Mouse (Mus musculus) heart, embryonic 15.5 days (tissue): ENCODE measurements around the gene Atp2c2. TPM values are rescaled to one million over a fixed set of nuclear protein-coding genes. Genes with fewer than 3 reads are reported as not detected.

Source experiments
- ATAC-seq: fragments of 200-750 bp; cut with Nextera tagmentation; replicated peaks from 2 replicates; pipeline ENCODE4 v1.8.0; 2017; ENCODE audit warnings: low read depth, moderate TSS enrichment; ENCODE audit not compliant: insufficient number of reproducible peaks, insufficient read depth, low FRiP score
- H3K27ac ChIP-seq: fragments of 300-500 bp; sonication (generic); 2 replicates; pipeline ENCODE4 v1.5.1; 2015; ENCODE audit warnings: mild to moderate bottlenecking, inconsistent platforms
- H3K27me3 ChIP-seq: fragments of 300-500 bp; sonication (generic); 2 replicates; pipeline ENCODE4 v1.6.1; 2015; ENCODE audit warnings: inconsistent platforms
- H3K36me3 ChIP-seq: fragments of 300-500 bp; sonication (generic); 2 replicates; pipeline ENCODE4 v1.6.1; 2015; ENCODE audit warnings: mild to moderate bottlenecking, inconsistent platforms
- H3K4me1 ChIP-seq: fragments of 300-500 bp; sonication (generic); replicated peaks from 2 replicates; pipeline ENCODE4 v1.6.1; 2015; ENCODE audit warnings: inconsistent platforms
- H3K4me2 ChIP-seq: fragments of 300-500 bp; sonication (generic); 2 replicates; pipeline ENCODE4 v1.6.1; 2015; ENCODE audit warnings: inconsistent platforms, mild to moderate bottlenecking, moderate library complexity
- H3K4me3 ChIP-seq: fragments of 300-500 bp; sonication (generic); 2 replicates; pipeline ENCODE4 v1.5.1; 2015; ENCODE audit warnings: mild to moderate bottlenecking, inconsistent platforms
- H3K9ac ChIP-seq: fragments of 300-500 bp; sonication (generic); 2 replicates; pipeline ENCODE4 v1.6.1; 2015; ENCODE audit warnings: mild to moderate bottlenecking, inconsistent platforms
- H3K9me3 ChIP-seq: fragments of 300-500 bp; sonication (generic); replicated peaks from 2 replicates; pipeline ENCODE4 v1.6.1; 2016; ENCODE audit warnings: inconsistent platforms
- WGBS: fragments of 180-500 bp; shearing (Covaris S2); methylation state at CpG from one replicate; pipeline ENCODE4 v1.1.7; 2015; ENCODE audit warnings: mixed read lengths; 5-methylcytosine and 5-hydroxymethylcytosine counted together
- polyA plus RNA-seq: library from polyadenylated mRNA; unstranded; fragments of >200 nt; fragmentation: Nextera tagmentation; extraction: Ambion mirVana; gene quantifications from 2 replicates; pipeline ENCODE4 v1.2.1, GENCODE M21; 2015

The Atp2c2 gene
- polyA plus RNA-seq, 1 experiment from 2014 or later: 0.13 TPM

GRCm38 (mm10) chr8:119724596-119724995, 24.8 kb downstream of the Atp2c2 start:
- no peaks in the 10 kb centered on the region for H3K9me3 ChIP-seq
- no peak overlapping the region for H3K4me2 ChIP-seq
- H3K4me3 ChIP-seq: no peak overlapping the region
- no peak overlapping the region for H3K9ac ChIP-seq
- 0 out of 2 replicates have a peak, but pooled peaks cover 3% of the 10 kb centered on the region for H3K27me3 ChIP-seq
- H3K27ac ChIP-seq: no peak overlapping the region
- H3K36me3 ChIP-seq: no peaks in the 10 kb centered on the region
- no peak for ATAC-seq
- peaks cover 14% of the 10 kb centered on the region for H3K4me1 ChIP-seq
- 69% methylated on average over 6 of the region's 6 CpGs for WGBS

GRCm38 (mm10) chr8:119727093-119727492, 27.3 kb downstream of the Atp2c2 start:
- Histone ChIP-seq H3K9ac (no peak overlapping the region), H3K36me3 (no peaks in the 10 kb centered on the region), H3K4me1 (peaks cover 14% of the 10 kb centered on the region), H3K27ac (no peak overlapping the region), H3K4me3 (no peak overlapping the region), H3K4me2 (no peak overlapping the region), H3K27me3 (no peaks in the 10 kb centered on the region), H3K9me3 (no peaks in the 10 kb centered on the region)
- 54% methylated on average over 8 of the region's 8 CpGs for WGBS
- ATAC-seq: no peak

- H3K36me3 ChIP-seq: no peaks in the 10 kb centered on the region
- no peak overlapping the region for H3K9ac ChIP-seq
- peaks cover 10% of the 10 kb centered on the region for H3K4me1 ChIP-seq
- 77% methylated on average over 8 of the region's 8 CpGs for WGBS
- no peak for ATAC-seq
- H3K27ac ChIP-seq: no peak overlapping the region
- H3K9me3 ChIP-seq: no peaks in the 10 kb centered on the region
- H3K4me3 ChIP-seq: no peak overlapping the region
- H3K4me2 ChIP-seq: no peak overlapping the region
- no peaks in the 10 kb centered on the region for H3K27me3 ChIP-seq
Observed at GRCm38 (mm10) chr8:119728351-119728895, 28.6 kb downstream of the Atp2c2 start.

GRCm38 (mm10) chr8:119732072-119732471, 32.3 kb downstream of the Atp2c2 start:
- 82% methylated on average over 13 of the region's 13 CpGs for WGBS
- H3K36me3 ChIP-seq: no peaks in the 10 kb centered on the region
- no peak for ATAC-seq
- no peak overlapping the region for H3K4me3 ChIP-seq
- H3K9ac ChIP-seq: no peak overlapping the region
- H3K27ac ChIP-seq: no peak overlapping the region
- 0 out of 2 replicates have a peak, but pooled peaks cover 2% of the 10 kb centered on the region for H3K4me1 ChIP-seq
- H3K9me3 ChIP-seq: no peaks in the 10 kb centered on the region
- H3K27me3 ChIP-seq: no peaks in the 10 kb centered on the region
- H3K4me2 ChIP-seq: no peak overlapping the region

- no peak overlapping the region for H3K4me3 ChIP-seq
- no peak for ATAC-seq
- WGBS: 84% methylated on average over 10 of the region's 10 CpGs
- H3K9me3 ChIP-seq: no peaks in the 10 kb centered on the region
- no peaks in the 10 kb centered on the region for H3K27me3 ChIP-seq
- no peak overlapping the region for H3K4me2 ChIP-seq
- no peaks in the 10 kb centered on the region for H3K4me1 ChIP-seq
- no peaks in the 10 kb centered on the region for H3K36me3 ChIP-seq
- H3K27ac ChIP-seq: no peak overlapping the region
- H3K9ac ChIP-seq: no peak overlapping the region
Observed at GRCm38 (mm10) chr8:119736348-119736917, 36.6 kb downstream of the Atp2c2 start.

- Histone ChIP-seq H3K36me3 (no peaks in the 10 kb centered on the region), H3K4me3 (no peak overlapping the region), H3K9ac (no peak overlapping the region), H3K4me1 (no peaks in the 10 kb centered on the region), H3K27ac (no peak overlapping the region), H3K9me3 (no peaks in the 10 kb centered on the region), H3K27me3 (no peaks in the 10 kb centered on the region), H3K4me2 (no peak overlapping the region)
- WGBS: 65% methylated on average over 11 of the region's 11 CpGs
- no peak for ATAC-seq
Observed at GRCm38 (mm10) chr8:119737093-119737900, 37.5 kb downstream of the Atp2c2 start.

- Histone ChIP-seq H3K36me3 (no peaks in the 10 kb centered on the region), H3K4me2 (no peak overlapping the region), H3K27ac (no peak overlapping the region), H3K4me1 (no peaks in the 10 kb centered on the region), H3K4me3 (no peak overlapping the region), H3K9ac (no peak overlapping the region), H3K27me3 (no peaks in the 10 kb centered on the region), H3K9me3 (no peaks in the 10 kb centered on the region)
- 65% methylated on average over 19 of the region's 19 CpGs for WGBS
- no peak for ATAC-seq
Observed at GRCm38 (mm10) chr8:119738129-119738907, 38.5 kb downstream of the Atp2c2 start.

GRCm38 (mm10) chr8:119740634-119741033, 40.8 kb downstream of the Atp2c2 start:
- H3K4me1 ChIP-seq: 0 out of 2 replicates have a peak, but pooled peaks cover 4% of the 10 kb centered on the region
- no peaks in the 10 kb centered on the region for H3K36me3 ChIP-seq
- no peaks in the 10 kb centered on the region for H3K27me3 ChIP-seq
- 66% methylated on average over 4 of the region's 4 CpGs for WGBS
- ATAC-seq: no peak
- no peak overlapping the region for H3K4me3 ChIP-seq
- no peak overlapping the region for H3K27ac ChIP-seq
- no peak overlapping the region for H3K4me2 ChIP-seq
- H3K9ac ChIP-seq: no peak overlapping the region
- no peaks in the 10 kb centered on the region for H3K9me3 ChIP-seq

- H3K9me3 ChIP-seq: no peaks in the 10 kb centered on the region
- 0 out of 2 replicates have a peak, but pooled peaks cover 4% of the 10 kb centered on the region for H3K4me1 ChIP-seq
- H3K27ac ChIP-seq: no peak overlapping the region
- no peak overlapping the region for H3K9ac ChIP-seq
- 60% methylated on average over 7 of the region's 7 CpGs for WGBS
- no peak for ATAC-seq
- H3K4me3 ChIP-seq: no peak overlapping the region
- H3K4me2 ChIP-seq: no peak overlapping the region
- no peaks in the 10 kb centered on the region for H3K27me3 ChIP-seq
- no peaks in the 10 kb centered on the region for H3K36me3 ChIP-seq
Observed at GRCm38 (mm10) chr8:119742409-119742808, 42.6 kb downstream of the Atp2c2 start.

GRCm38 (mm10) chr8:119743291-119744026, 43.6 kb downstream of the Atp2c2 start:
- ATAC-seq: no peak
- H3K9ac ChIP-seq: no peak overlapping the region

More at GRCm38 (mm10) chr8:119743291-119744026, 43.6 kb downstream of the Atp2c2 start:
- no peak overlapping the region for H3K4me3 ChIP-seq
- H3K36me3 ChIP-seq: no peaks in the 10 kb centered on the region
- H3K27ac ChIP-seq: no peak overlapping the region
- 0 out of 2 replicates have a peak, but pooled peaks cover 4% of the 10 kb centered on the region for H3K4me1 ChIP-seq
- no peak overlapping the region for H3K4me2 ChIP-seq
- no peaks in the 10 kb centered on the region for H3K9me3 ChIP-seq
- no peaks in the 10 kb centered on the region for H3K27me3 ChIP-seq
- 46% methylated on average over 13 of the region's 13 CpGs for WGBS
